Mouse (Mus musculus) liver, embryonic 14.5 days (tissue): ENCODE data around the gene Prmt8.

Experiments
- CTCF ChIP-seq: IDR thresholded peaks from 2 replicates; pipeline ENCODE4 v1.5.1; 2016; ENCODE audit warnings: antibody characterized with exemption, low read depth, control low read depth
- EP300 ChIP-seq: IDR thresholded peaks from 2 replicates; pipeline ENCODE4 v1.6.1; 2016; ENCODE audit warnings: antibody characterized with exemption, low read depth

DNA sequence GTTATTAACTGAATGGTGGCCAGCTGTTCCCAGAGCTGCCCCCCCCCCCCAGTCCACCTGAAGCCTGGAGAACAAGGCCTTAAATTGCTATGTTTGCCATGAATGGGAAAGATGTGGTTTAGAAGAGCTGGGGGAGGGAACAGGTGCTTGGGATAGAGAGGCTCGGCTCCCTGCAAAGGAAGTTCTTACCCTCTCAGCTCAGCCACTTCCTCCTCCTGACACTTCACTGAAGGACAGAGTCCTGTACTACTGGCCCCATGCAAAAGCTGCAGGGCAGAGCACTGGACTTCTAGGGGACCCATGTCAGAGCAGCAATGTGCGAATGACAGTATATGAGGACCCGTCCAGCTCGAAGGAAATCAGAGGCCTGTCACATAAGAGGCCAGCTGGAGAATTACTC is 109.3 kb downstream of the Prmt8 start:
- TF ChIP-seq CTCF (no peak), EP300 (no peak)
